Mouse (Mus musculus): ENCODE measurements at regions not wholly inside any gene's neighbourhood (a gene's known extent, or its start where the extent isn't known, plus 50 kb on each side); places are given as distances from the start of the nearest gene placed in this dataset.

GRCm38 (mm10) chr15:37061501-37061900 lies 53.9 kb upstream of the Zfp706 start:
- in situ Hi-C loops (cut with MboI; ENCODE audit: unreplicated experiment in 2 of 2): no loop called here

DNA sequence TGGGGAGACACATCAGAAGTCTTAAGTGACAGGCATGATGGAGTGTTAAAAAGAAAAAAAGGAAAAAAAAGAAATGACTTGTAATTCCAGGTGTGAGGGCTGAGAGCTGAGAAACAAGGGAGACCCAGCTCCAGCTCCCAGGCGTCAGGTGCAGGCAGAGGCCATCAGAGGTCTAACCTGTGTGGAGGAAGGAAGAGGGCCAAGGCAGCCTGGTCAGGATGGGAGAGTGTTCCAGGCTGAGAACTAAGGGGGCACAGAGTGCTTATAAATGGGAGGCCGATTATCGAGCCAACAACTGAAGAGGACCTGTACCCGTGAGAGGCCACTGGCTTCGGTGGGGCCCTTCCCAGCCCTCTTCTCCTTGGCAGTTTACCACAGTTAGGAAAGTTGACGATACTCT lies 53.3 kb upstream of the Zfp706 start:
- in situ Hi-C loops (cut with MboI; ENCODE audit: unreplicated experiment in 2 of 2): no loop called here
